Mouse (Mus musculus) heart, embryonic 14.5 days (tissue): ENCODE measurements around the gene Nomo1. TPM values are rescaled to one million over a fixed set of nuclear protein-coding genes. Genes with fewer than 3 reads are reported as not detected.

Source experiments
- polyA plus RNA-seq: library from polyadenylated mRNA; unstranded; fragments of >200 nt; fragmentation: Nextera tagmentation; extraction: Ambion mirVana; gene quantifications from 2 replicates; pipeline ENCODE4 v1.2.1, GENCODE M21; 2014

The Nomo1 gene
- polyA plus RNA-seq, 1 experiment from 2014 or later: 20.3 TPM

Other genes starting within 250 kb of the Nomo1 start
- gene Lmtk3, start 250.0 kb upstream of the Nomo1 start, polyA plus RNA-seq: 0.31 and 1.1 TPM in 2 replicates
- gene Sult2b1, start 249.0 kb upstream of the Nomo1 start, polyA plus RNA-seq: 0.30 and 0.81 TPM in 2 replicates
- gene Cyth2, start 219.1 kb upstream of the Nomo1 start, polyA plus RNA-seq: 88.6 and 89.7 TPM in 2 replicates
- 0.26 and 0.78 TPM in 2 replicates for gene Kcnj14, start 208.9 kb upstream of the Nomo1 start, polyA plus RNA-seq
- 33.5 and 36.2 TPM in 2 replicates for gene Grwd1, start 202.8 kb upstream of the Nomo1 start, polyA plus RNA-seq
- gene Kdelr1, start 160.9 kb upstream of the Nomo1 start, polyA plus RNA-seq: 85.7 and 125 TPM in 2 replicates
- gene Grin2d, start 155.3 kb upstream of the Nomo1 start, polyA plus RNA-seq: 0.12 and 0.15 TPM in 2 replicates
- gene Syngr4, start 137.0 kb upstream of the Nomo1 start, polyA plus RNA-seq: 0.86 and 1.5 TPM in 2 replicates
- 5.1 and 8.7 TPM in 2 replicates for gene Tmem143, start 136.8 kb upstream of the Nomo1 start, polyA plus RNA-seq
- gene Emp3, start 112.3 kb upstream of the Nomo1 start, polyA plus RNA-seq: 76.6 and 90.5 TPM in 2 replicates
- gene Ccdc114, start 109.6 kb upstream of the Nomo1 start, polyA plus RNA-seq: 2.4 and 2.7 TPM in 2 replicates
- gene Abcc6, start 3.4 kb upstream of the Nomo1 start, polyA plus RNA-seq: not detected in 2 replicates
- 8.0 and 8.1 TPM in 2 replicates for gene Kcnj11, start 67.1 kb downstream of the Nomo1 start, polyA plus RNA-seq
- 17.3 and 18.8 TPM in 2 replicates for gene Abcc8, start 146.3 kb downstream of the Nomo1 start, polyA plus RNA-seq
- 1.8 and 2.1 TPM in 2 replicates for gene Ush1c, start 204.8 kb downstream of the Nomo1 start, polyA plus RNA-seq
- 0.08 TPM in 1 of 2 replicates, not detected in the other for gene Otog, start 207.3 kb downstream of the Nomo1 start, polyA plus RNA-seq